Mouse (Mus musculus) kidney, adult 2 months (tissue): ENCODE measurements around the gene 1700057G04Rik.
A peak's percentile ranks its signal among the peaks of the same experiment; 100 is the strongest.

Source experiments
- CTCF ChIP-seq: fragments of 200-500 bp; conservative IDR thresholded peaks from 2 replicates; pipeline ENCODE4 v1.5.1; 2011; ENCODE audit warnings: low read depth, mild to moderate bottlenecking, control low read depth, low read length, moderate library complexity, mixed read lengths; ENCODE audit not compliant: insufficient read depth, insufficient read length
- POLR2A ChIP-seq: fragments of 200-500 bp; IDR thresholded peaks from one replicate; pipeline ENCODE4 v1.6.1; 2011; ENCODE audit warnings: low read depth, low read length, control low read depth

- no peak for TF ChIP-seq POLR2A
- peak; percentile 37 for TF ChIP-seq CTCF
These were observed 66.2 kb downstream of the 1700057G04Rik start for GRCm38 (mm10) chr9:92375378-92375777.
